Mouse (Mus musculus) cortical plate, adult 2 months (tissue): Measurements from ENCODE around the gene Mst1r.

Experiments used
- CTCF ChIP-seq: fragments of 200-500 bp; IDR thresholded peaks from 2 replicates; pipeline ENCODE4 v1.5.1; 2011; ENCODE audit warnings: mild to moderate bottlenecking, control low read depth, low read length; ENCODE audit not compliant: insufficient read depth; ENCODE audit errors: extremely low read depth
- POLR2A ChIP-seq: fragments of 200-500 bp; IDR thresholded peaks from 2 replicates; pipeline ENCODE4 v1.6.1; 2011; ENCODE audit warnings: mild to moderate bottlenecking, low read length, control low read depth; ENCODE audit not compliant: insufficient read depth; ENCODE audit errors: extremely low read depth

DNA sequence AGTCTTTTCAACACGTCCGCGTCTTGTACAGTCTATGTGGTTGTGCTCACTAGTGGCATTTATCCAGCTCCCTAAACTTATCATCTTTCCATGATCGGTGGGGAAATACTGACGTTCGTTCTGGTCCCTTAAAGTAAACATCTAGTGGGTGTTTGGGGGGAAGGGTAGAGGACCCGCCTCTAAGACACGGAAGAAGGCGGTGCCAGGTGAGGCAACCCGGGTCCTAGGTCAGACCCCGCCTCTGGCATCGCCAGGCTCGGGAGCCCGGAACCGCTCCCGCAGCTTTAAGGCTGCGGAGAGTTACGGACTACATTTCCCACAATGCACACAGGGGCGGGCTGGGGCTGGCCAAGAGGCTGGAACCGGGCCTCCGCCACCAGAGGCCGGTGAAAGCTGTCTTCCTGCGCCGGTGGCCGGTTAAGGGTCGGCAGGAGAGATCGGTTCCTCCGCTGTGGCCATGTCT is 18.8 kb upstream of the Mst1r start, which contains the start of gene Mon1a:
- TF ChIP-seq CTCF (no peak), POLR2A (peak; percentile 53)
